Mouse (Mus musculus): Measurements from ENCODE around the gene Tbc1d22a.

- no peak for TF ChIP-seq CTCF (IDR thresholded peaks at IDR 0.05; ENCODE audit: insufficient read depth, low read depth, low read length)
- no peak for TF ChIP-seq POLR2A (IDR thresholded peaks at IDR 0.05; ENCODE audit: insufficient read depth, low read depth, low read length)
Measured at GRCm38 (mm10) chr15:86199482-86199881, 14.8 kb upstream of the Tbc1d22a start.

All from olfactory bulb, adult 2 months (tissue).